Mouse (Mus musculus): Measurements from ENCODE around the gene Rdh16f2.
"Not testable (repeated sequence)": the region's sequence is repeated elsewhere in the genome, so short reads cannot be mapped to it uniquely, and the experiment has no call there.

Rdh16f2 gene

GRCm38 (mm10) chr10:127893163-127894022 is 27.1 kb downstream of the Rdh16f2 start:
- DNase-seq = peak; percentile 86

- no peak for DNase-seq
Measured at GRCm38 (mm10) chr10:127896705-127897104, 30.4 kb downstream of the Rdh16f2 start.

- DNase-seq = no peak
Measured at GRCm38 (mm10) chr10:127897506-127897905, 31.2 kb downstream of the Rdh16f2 start.

GRCm38 (mm10) chr10:127898218-127898617 is 31.9 kb downstream of the Rdh16f2 start, which contains the start of gene Sdr9c7:
Sdr9c7 (plus strand) TSS chr10:127898518.
- no peak for DNase-seq

GRCm38 (mm10) chr10:127899783-127900182 is 33.5 kb downstream of the Rdh16f2 start:
- peak; percentile 62 for DNase-seq

- DNase-seq = no peak
Measured at GRCm38 (mm10) chr10:127901751-127902150, 35.5 kb downstream of the Rdh16f2 start.

GRCm38 (mm10) chr10:127903116-127903515 is 36.8 kb downstream of the Rdh16f2 start:
- DNase-seq = no peak

- DNase-seq = peak; percentile 31
Measured at GRCm38 (mm10) chr10:127904718-127905446, 38.6 kb downstream of the Rdh16f2 start.

- no peak for DNase-seq
Measured at GRCm38 (mm10) chr10:127906138-127906537, 39.9 kb downstream of the Rdh16f2 start.

- DNase-seq = no peak
Measured at GRCm38 (mm10) chr10:127907386-127907951, 41.2 kb downstream of the Rdh16f2 start.

GRCm38 (mm10) chr10:127915578-127915977 is 49.3 kb downstream of the Rdh16f2 start:
- no peak for DNase-seq

- not testable (repeated sequence) for DNase-seq
Measured at GRCm38 (mm10) chr10:127917183-127917582, 50.9 kb downstream of the Rdh16f2 start.

- no peak for DNase-seq
Measured at GRCm38 (mm10) chr10:127917651-127918050, 51.4 kb downstream of the Rdh16f2 start.

GRCm38 (mm10) chr10:127922241-127922640 is 56.0 kb downstream of the Rdh16f2 start:
- peak; percentile 9 for DNase-seq

- no peak for DNase-seq
Measured at GRCm38 (mm10) chr10:127923024-127923423, 56.8 kb downstream of the Rdh16f2 start.

- no peak for DNase-seq
Measured at GRCm38 (mm10) chr10:127924597-127925378, 58.5 kb downstream of the Rdh16f2 start.
